Mouse (Mus musculus) midbrain, embryonic 16.5 days (tissue): ENCODE data around the gene Klf1. TPM values are rescaled to one million over a fixed set of nuclear protein-coding genes. Genes with fewer than 3 reads are reported as not detected.
A peak's percentile ranks its signal among the peaks of the same experiment; 100 is the strongest.
"Not testable (repeated sequence)": the region's sequence is repeated elsewhere in the genome, so short reads cannot be mapped to it uniquely, and the experiment has no call there.

Experiments used
- ATAC-seq: fragments of 200-750 bp; cut with Nextera tagmentation; 2 replicates; pipeline ENCODE4 v1.8.0; 2017; ENCODE audit warnings: moderate TSS enrichment
- H3K27ac ChIP-seq: fragments of 300-500 bp; sonication (generic); 2 replicates; pipeline ENCODE4 v1.5.1; 2014; ENCODE audit warnings: mild to moderate bottlenecking, low read length, mixed read lengths
- H3K27me3 ChIP-seq: fragments of 300-500 bp; sonication (generic); 2 replicates; pipeline ENCODE4 v1.6.1; 2014; ENCODE audit warnings: low read depth, low read length, mixed read lengths; ENCODE audit not compliant: control insufficient read depth, insufficient read depth
- H3K36me3 ChIP-seq: fragments of 300-500 bp; sonication (generic); 2 replicates; pipeline ENCODE4 v1.6.1; 2014; ENCODE audit warnings: mild to moderate bottlenecking, low read length, moderate library complexity, mixed read lengths; ENCODE audit not compliant: control insufficient read depth, insufficient read depth
- H3K4me1 ChIP-seq: fragments of 300-500 bp; sonication (generic); 2 replicates; pipeline ENCODE4 v1.6.1; 2014; ENCODE audit warnings: mild to moderate bottlenecking, low read length, mixed read lengths; ENCODE audit not compliant: control insufficient read depth, insufficient read depth
- H3K4me2 ChIP-seq: fragments of 300-500 bp; sonication (generic); 2 replicates; pipeline ENCODE4 v1.6.1; 2014; ENCODE audit warnings: mild to moderate bottlenecking, low read length, mixed read lengths
- H3K4me3 ChIP-seq: fragments of 300-500 bp; sonication (generic); 2 replicates; pipeline ENCODE4 v1.5.1; 2014; ENCODE audit warnings: low read depth, mild to moderate bottlenecking, low read length, moderate library complexity, mixed read lengths
- H3K9ac ChIP-seq: fragments of 300-500 bp; sonication (generic); 2 replicates; pipeline ENCODE4 v1.6.1; 2014; ENCODE audit warnings: low read depth, low read length, mixed read lengths
- H3K9me3 ChIP-seq: fragments of 300-500 bp; sonication (generic); replicated peaks from 2 replicates; pipeline ENCODE4 v1.6.1; 2014; ENCODE audit warnings: mild to moderate bottlenecking, low read length, mixed read lengths; ENCODE audit not compliant: control insufficient read depth, poor library complexity, severe bottlenecking
- WGBS: fragments of 180-500 bp; shearing (Covaris S2); extraction: QIAGEN DNeasy Blood & Tissue Kit; methylation state at CpG from one replicate; pipeline ENCODE4 v1.1.7; 2014; 5-methylcytosine and 5-hydroxymethylcytosine counted together
- polyA plus RNA-seq: library from polyadenylated mRNA; unstranded; fragments of >200 nt; fragmentation: Nextera tagmentation; extraction: Ambion mirVana; gene quantifications from 2 replicates; pipeline ENCODE4 v1.2.1, GENCODE M21; 2015

Gene Klf1
- polyA plus RNA-seq, 1 experiment from 2014 or later = 0.28 TPM

GRCm38 (mm10) chr8:84902920-84903661 lies 1.4 kb downstream of the Klf1 start:
- Histone ChIP-seq H3K4me1 (peaks cover 11% of the 10 kb centered on the region), H3K27me3 (no peaks in the 10 kb centered on the region; the same call in 1 of the 2 replicates), H3K36me3 (no peaks in the 10 kb centered on the region), H3K4me3 (peak overlapping the region; percentile 48), H3K27ac (no peak overlapping the region), H3K4me2 (peak overlapping the region; percentile 95), H3K9me3 (no peaks in the 10 kb centered on the region), H3K9ac (peak overlapping the region; percentile 40)
- peak; percentile 87 for ATAC-seq
- WGBS = under 1% methylated on average over 65 of the region's 68 CpGs

DNA sequence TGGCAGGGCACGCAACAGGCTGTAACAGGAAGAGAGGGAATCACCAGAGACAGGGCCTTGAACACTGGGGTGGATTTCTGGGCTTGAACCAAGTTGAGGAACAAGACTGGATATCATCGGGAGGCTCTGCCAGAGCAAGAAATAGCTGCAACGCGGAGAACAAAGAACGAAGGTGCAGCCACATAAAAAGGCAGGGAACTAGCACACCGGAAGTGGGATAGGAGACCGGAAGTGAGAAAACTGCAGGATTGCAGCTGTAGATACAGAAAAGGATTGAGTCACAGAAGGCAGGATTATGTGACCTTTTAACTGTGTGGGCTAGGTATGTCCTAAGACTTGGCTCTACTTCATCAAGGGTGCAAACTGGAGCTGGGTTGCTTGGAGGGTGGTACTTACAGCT lies 2.6 kb downstream of the Klf1 start:
- WGBS = 92% methylated on average over 7 of the region's 7 CpGs
- no peak for ATAC-seq
- no peak overlapping the region for H3K27ac ChIP-seq

GRCm38 (mm10) chr8:84907037-84907436 lies 5.3 kb downstream of the Klf1 start:
- peaks cover 13% of the 10 kb centered on the region for H3K36me3 ChIP-seq
- ATAC-seq = no peak
- H3K4me2 ChIP-seq = no peak overlapping the region
- H3K27ac ChIP-seq = no peak overlapping the region
- H3K4me1 ChIP-seq = peaks cover 11% of the 10 kb centered on the region
- WGBS = 89% methylated on average over 9 of the region's 9 CpGs
- no peak overlapping the region for H3K9ac ChIP-seq
- H3K9me3 ChIP-seq = no peaks in the 10 kb centered on the region
- peaks cover 5% of the 10 kb centered on the region; the same call in 1 of the 2 replicates for H3K27me3 ChIP-seq
- no peak overlapping the region for H3K4me3 ChIP-seq

More for the DNA sequence above, 2.6 kb downstream of the Klf1 start:
- no peak overlapping the region for H3K9ac ChIP-seq
- H3K4me1 ChIP-seq = peaks cover 11% of the 10 kb centered on the region
- H3K9me3 ChIP-seq = no peaks in the 10 kb centered on the region
- no peak overlapping the region for H3K4me3 ChIP-seq
- H3K4me2 ChIP-seq = no peak overlapping the region
- H3K36me3 ChIP-seq = no peaks in the 10 kb centered on the region
- H3K27me3 ChIP-seq = no peaks in the 10 kb centered on the region; the same call in 1 of the 2 replicates

GRCm38 (mm10) chr8:84907493-84907892 lies 5.8 kb downstream of the Klf1 start:
- ATAC-seq = no peak
- no peaks in the 10 kb centered on the region for H3K9me3 ChIP-seq
- 76% methylated on average over 8 of the region's 8 CpGs for WGBS
- H3K36me3 ChIP-seq = peaks cover 18% of the 10 kb centered on the region
- no peak overlapping the region for H3K4me2 ChIP-seq
- no peak overlapping the region for H3K4me3 ChIP-seq
- H3K27me3 ChIP-seq = peaks cover 9% of the 10 kb centered on the region; the same call in 1 of the 2 replicates
- no peak overlapping the region for H3K9ac ChIP-seq
- no peak overlapping the region for H3K27ac ChIP-seq
- H3K4me1 ChIP-seq = peaks cover 11% of the 10 kb centered on the region

DNA sequence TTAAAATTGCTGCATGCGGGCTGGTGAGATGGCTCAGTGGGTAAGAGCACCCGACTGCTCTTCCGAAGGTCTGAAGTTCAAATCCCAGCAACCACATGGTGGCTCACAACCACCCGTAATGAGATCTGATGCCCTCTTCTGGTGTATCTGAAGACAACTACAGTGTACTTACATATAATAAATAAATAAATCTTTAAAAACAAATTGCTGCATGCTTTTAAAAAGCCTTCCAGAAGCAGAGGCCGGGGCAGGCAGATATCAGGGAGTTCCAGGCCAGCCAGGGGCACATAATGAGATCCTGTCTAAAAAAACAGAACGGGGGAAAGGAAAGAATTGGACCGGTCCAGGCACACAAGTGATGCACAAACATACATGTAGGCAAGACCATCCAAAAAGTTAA lies 6.3 kb downstream of the Klf1 start:
- not testable (repeated sequence) for H3K9me3 ChIP-seq, H3K27me3 ChIP-seq, H3K27ac ChIP-seq, ATAC-seq, H3K9ac ChIP-seq, H3K4me1 ChIP-seq
- H3K36me3 ChIP-seq = peaks cover 23% of the 10 kb centered on the region
- peak overlapping the region; percentile 29 for H3K4me3 ChIP-seq
- H3K4me2 ChIP-seq = peak overlapping the region; percentile 52
- 35% methylated on average over 6 of the region's 7 CpGs for WGBS

- WGBS = under 1% methylated on average over 45 of the region's 45 CpGs
- H3K9me3 ChIP-seq = no peaks in the 10 kb centered on the region
- H3K4me1 ChIP-seq = peaks cover 2% of the 10 kb centered on the region
- peaks cover 9% of the 10 kb centered on the region; the same call in 1 of the 2 replicates for H3K27me3 ChIP-seq
- peak within 1 kb of the TSS; percentile 29 for H3K4me3 ChIP-seq
- H3K9ac ChIP-seq = peak within 1 kb of the TSS; percentile 48
- H3K27ac ChIP-seq = no peak within 1 kb of the TSS
- ATAC-seq = peak; percentile 59
- peak within 1 kb of the TSS; percentile 52 for H3K4me2 ChIP-seq
- peaks cover 27% of the 10 kb centered on the region for H3K36me3 ChIP-seq
Measured at GRCm38 (mm10) chr8:84908421-84909161, 6.9 kb downstream of the Klf1 start, which contains the start of gene Dnase2a. Gene Dnase2a, plus strand, starts transcription at chr8:84908560.

- H3K27me3 ChIP-seq = peaks cover 11% of the 10 kb centered on the region; the same call in 1 of the 2 replicates
- peak overlapping the region; percentile 29; the same call in 1 of the 2 replicates for H3K4me3 ChIP-seq
- no peak; the same call in none of the 2 replicates for ATAC-seq
- peak overlapping the region; percentile 52 for H3K4me2 ChIP-seq
- H3K9me3 ChIP-seq = no peaks in the 10 kb centered on the region
- 50% methylated on average over 20 of the region's 20 CpGs for WGBS
- H3K27ac ChIP-seq = no peak overlapping the region
- H3K4me1 ChIP-seq = peaks cover 2% of the 10 kb centered on the region; the same call in 1 of the 2 replicates
- H3K9ac ChIP-seq = 0 out of 2 replicates have a peak overlapping the region, but pooled peaks have one; percentile 38
- peaks cover 27% of the 10 kb centered on the region for H3K36me3 ChIP-seq
Measured at GRCm38 (mm10) chr8:84909162-84909767, 7.5 kb downstream of the Klf1 start.

GRCm38 (mm10) chr8:84909949-84910348 lies 8.2 kb downstream of the Klf1 start:
- WGBS = 90% methylated on average over 5 of the region's 5 CpGs
- ATAC-seq = no peak
- peaks cover 2% of the 10 kb centered on the region; the same call in 1 of the 2 replicates for H3K4me1 ChIP-seq

More at GRCm38 (mm10) chr8:84909949-84910348, 8.2 kb downstream of the Klf1 start:
- no peaks in the 10 kb centered on the region for H3K9me3 ChIP-seq
- no peak overlapping the region for H3K4me3 ChIP-seq
- H3K27ac ChIP-seq = no peak overlapping the region
- no peak overlapping the region for H3K9ac ChIP-seq
- peaks cover 27% of the 10 kb centered on the region for H3K36me3 ChIP-seq
- H3K4me2 ChIP-seq = no peak overlapping the region
- H3K27me3 ChIP-seq = peaks cover 11% of the 10 kb centered on the region; the same call in 1 of the 2 replicates
